Mouse (Mus musculus) liver, embryonic 11.5 days (tissue): Measurements from ENCODE around the gene Llph. TPM values are rescaled to one million over a fixed set of nuclear protein-coding genes. Genes with fewer than 3 reads are reported as not detected.
"Not testable (repeated sequence)": the region's sequence is repeated elsewhere in the genome, so short reads cannot be mapped to it uniquely, and the experiment has no call there.

Experiments
- ATAC-seq: fragments of 200-750 bp; cut with Nextera tagmentation; replicated peaks from 2 replicates; pipeline ENCODE4 v1.8.0; 2017; ENCODE audit warnings: moderate number of reproducible peaks, mild to moderate bottlenecking, moderate TSS enrichment, moderate library complexity; ENCODE audit not compliant: low FRiP score
- DNase-seq: peaks from one replicate; pipeline ENCODE4 v3.0.0-alpha.2; 2017; ENCODE audit warnings: low spot score
- H3K27ac ChIP-seq: fragments of 300-500 bp; sonication (generic); 2 replicates; pipeline ENCODE4 v1.5.1; 2014; ENCODE audit warnings: mild to moderate bottlenecking, low read depth, low read length, control low read depth
- H3K27me3 ChIP-seq: fragments of 300-500 bp; sonication (generic); replicated peaks from 2 replicates; pipeline ENCODE4 v1.6.1; 2014; ENCODE audit warnings: low read length, mixed read lengths; ENCODE audit not compliant: control insufficient read depth, insufficient read depth
- H3K36me3 ChIP-seq: fragments of 300-500 bp; sonication (generic); 2 replicates; pipeline ENCODE4 v1.6.1; 2014; ENCODE audit warnings: mild to moderate bottlenecking, low read length, moderate library complexity, mixed read lengths; ENCODE audit not compliant: control insufficient read depth, insufficient read depth
- H3K4me1 ChIP-seq: fragments of 300-500 bp; sonication (generic); replicated peaks from 2 replicates; pipeline ENCODE4 v1.6.1; 2014; ENCODE audit warnings: low read length, mixed read lengths; ENCODE audit not compliant: control insufficient read depth, insufficient read depth
- H3K4me2 ChIP-seq: fragments of 300-500 bp; sonication (generic); 2 replicates; pipeline ENCODE4 v1.6.1; 2014; ENCODE audit warnings: mild to moderate bottlenecking, control low read depth, moderate library complexity
- H3K4me3 ChIP-seq: fragments of 300-500 bp; sonication (generic); 2 replicates; pipeline ENCODE4 v1.5.1; 2014; ENCODE audit warnings: low read depth, low read length, control low read depth
- H3K9ac ChIP-seq: fragments of 300-500 bp; sonication (generic); 2 replicates; pipeline ENCODE4 v1.6.1; 2014; ENCODE audit warnings: low read depth, low read length, control low read depth
- H3K9me3 ChIP-seq: fragments of 300-500 bp; sonication (generic); 2 replicates; pipeline ENCODE4 v1.6.1; 2016; ENCODE audit warnings: low read length, inconsistent platforms, mixed read lengths; ENCODE audit not compliant: control insufficient read depth
- WGBS: fragments of 180-500 bp; shearing (Covaris S2); extraction: QIAGEN DNeasy Blood & Tissue Kit; methylation state at CpG from one replicate; pipeline ENCODE4 v1.1.7; 2014; 5-methylcytosine and 5-hydroxymethylcytosine counted together
- polyA plus RNA-seq: library from polyadenylated mRNA; unstranded; fragments of >200 nt; fragmentation: Nextera tagmentation; extraction: Ambion mirVana; gene quantifications from 2 replicates; pipeline ENCODE4 v1.2.1, GENCODE M21; 2014

Gene Llph
- polyA plus RNA-seq, 1 experiment from 2014 or later = 92.3 TPM

DNA sequence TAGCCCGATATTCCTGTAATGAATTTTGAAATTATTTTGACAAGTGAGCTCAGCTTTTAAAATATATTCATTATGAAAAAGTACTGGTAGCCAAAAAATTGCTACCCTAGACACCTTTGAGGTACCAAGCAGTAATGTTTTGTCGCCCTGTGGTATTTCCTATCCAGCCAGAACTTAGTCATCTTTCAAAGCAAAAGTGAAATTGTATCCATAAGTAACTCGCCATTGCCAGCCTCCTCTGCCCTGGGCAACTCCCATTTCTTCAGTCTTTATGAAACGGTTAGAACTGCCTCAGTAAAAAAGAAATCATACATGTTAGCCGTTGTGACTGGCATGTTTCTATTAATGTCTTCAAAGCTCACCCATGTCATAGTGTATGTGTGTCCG, 17.3 kb upstream of the Llph start:
- Histone ChIP-seq H3K4me2 (peak overlapping the region; percentile 74), H3K27ac (no peak overlapping the region), H3K4me1 (peaks cover 8% of the 10 kb centered on the region; the same call in 1 of the 2 replicates), H3K27me3 (no peaks in the 10 kb centered on the region), H3K9ac (peak overlapping the region; percentile 94), H3K9me3 (no peaks in the 10 kb centered on the region), H3K36me3 (no peaks in the 10 kb centered on the region), H3K4me3 (peak overlapping the region; percentile 91)
- ATAC-seq (no peak), DNase-seq (no peak)
- WGBS = 61% methylated on average over 6 of the region's 6 CpGs

DNA sequence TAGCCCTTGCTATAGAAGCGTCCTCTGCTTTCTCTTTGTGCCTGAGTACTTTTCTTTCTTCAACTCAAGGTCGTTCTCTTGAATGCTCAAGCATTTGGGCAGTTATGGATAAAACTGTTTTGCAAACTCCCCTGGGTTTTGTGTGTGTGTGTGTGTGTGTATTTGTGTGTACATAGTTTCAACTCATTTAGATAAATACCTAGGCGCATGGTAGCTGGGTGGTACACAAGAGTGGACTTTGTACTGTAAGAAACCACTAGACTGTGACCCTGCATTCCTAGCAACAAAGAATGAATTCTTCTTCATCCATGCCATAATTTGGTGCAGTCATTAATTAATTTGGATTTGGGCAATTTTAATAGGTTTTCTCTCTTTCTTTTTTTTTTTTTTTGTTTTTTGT, 16.8 kb upstream of the Llph start:
- DNase-seq (no peak), ATAC-seq (no peak)
- Histone ChIP-seq H3K9me3 (no peaks in the 10 kb centered on the region), H3K4me1 (peaks cover 8% of the 10 kb centered on the region; the same call in 1 of the 2 replicates), H3K4me3 (peak overlapping the region; percentile 91; the same call in 1 of the 2 replicates), H3K36me3 (no peaks in the 10 kb centered on the region), H3K27me3 (no peaks in the 10 kb centered on the region), H3K4me2 (peak overlapping the region; percentile 74), H3K9ac (no peak overlapping the region; the same call in 1 of the 2 replicates), H3K27ac (no peak overlapping the region)
- 82% methylated on average over 3 of the region's 3 CpGs for WGBS

- not testable (repeated sequence) for H3K4me2 ChIP-seq, H3K27ac ChIP-seq, H3K4me3 ChIP-seq, H3K9me3 ChIP-seq, H3K4me1 ChIP-seq, ATAC-seq, H3K9ac ChIP-seq, H3K36me3 ChIP-seq, H3K27me3 ChIP-seq, DNase-seq
- 83% methylated on average over 1 of the region's 1 CpGs for WGBS
Observed at GRCm38 (mm10) chr10:120217099-120217498, 9.8 kb upstream of the Llph start.

DNA sequence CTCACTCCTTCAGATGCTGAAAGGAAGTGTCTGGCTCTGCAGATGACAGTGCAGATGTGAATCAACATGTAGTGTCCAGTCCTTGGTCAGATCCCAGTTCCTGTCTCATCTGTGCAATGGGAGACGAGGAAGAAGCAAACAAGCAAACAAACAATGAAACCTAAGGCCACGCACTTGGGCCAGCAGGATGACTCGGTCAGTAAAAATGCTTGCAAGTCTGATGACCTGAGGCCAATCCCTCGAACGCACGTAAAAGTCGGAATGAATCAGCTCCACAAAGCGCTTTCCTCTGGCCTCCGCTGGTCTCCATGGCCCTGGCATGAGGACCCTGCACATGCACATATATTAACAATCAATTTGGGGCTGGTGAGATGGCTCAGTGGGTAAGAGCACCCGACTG, 7.9 kb upstream of the Llph start:
- Histone ChIP-seq H3K9ac (no peak overlapping the region), H3K4me2 (no peak overlapping the region), H3K27me3 (no peaks in the 10 kb centered on the region), H3K36me3 (peaks cover 10% of the 10 kb centered on the region; the same call in 1 of the 2 replicates), H3K4me1 (no peaks in the 10 kb centered on the region), H3K27ac (no peak overlapping the region), H3K4me3 (no peak overlapping the region), H3K9me3 (no peaks in the 10 kb centered on the region)
- DNase-seq (no peak), ATAC-seq (no peak)
- WGBS = 93% methylated on average over 10 of the region's 10 CpGs

DNA sequence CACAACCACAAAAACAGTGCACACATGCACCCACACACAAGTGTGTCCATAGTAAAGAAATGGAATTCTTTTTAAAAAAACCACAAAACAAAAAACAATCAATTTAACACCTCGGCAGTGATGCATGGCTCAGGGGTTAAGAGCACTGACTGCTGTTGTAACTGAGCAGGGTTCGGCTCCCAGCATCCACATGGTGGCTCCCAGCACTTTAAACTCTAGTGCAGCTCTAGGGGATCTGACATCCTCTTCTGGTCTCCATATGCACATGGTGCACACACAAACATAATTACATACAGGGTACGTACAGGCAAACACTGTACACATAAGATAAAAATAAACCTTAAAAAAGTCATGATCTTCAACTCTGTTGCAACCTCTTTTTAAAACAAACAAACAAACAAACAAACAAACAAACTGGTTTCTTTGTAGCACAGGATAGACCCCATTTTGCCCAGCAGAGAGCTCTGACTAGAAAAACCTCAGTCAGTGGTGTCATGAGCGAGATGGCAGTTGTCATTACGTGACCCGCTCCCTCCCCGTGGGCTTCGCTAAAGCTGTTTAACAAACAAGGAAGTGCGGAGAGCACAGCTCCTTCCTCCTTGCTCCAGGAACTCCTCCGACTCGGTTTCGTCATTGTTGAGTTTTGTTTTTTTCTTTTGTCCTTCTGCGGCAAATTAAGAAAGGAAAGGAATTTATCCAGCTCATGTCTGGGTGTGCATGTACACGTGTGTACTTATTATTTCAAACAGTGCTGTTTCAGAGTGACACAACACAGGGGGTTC, 7.1 kb upstream of the Llph start:
- Histone ChIP-seq H3K9ac (no peak overlapping the region), H3K36me3 (peaks cover 10% of the 10 kb centered on the region; the same call in 1 of the 2 replicates), H3K27ac (no peak overlapping the region), H3K9me3 (no peaks in the 10 kb centered on the region), H3K4me2 (no peak overlapping the region), H3K4me1 (no peaks in the 10 kb centered on the region), H3K27me3 (no peaks in the 10 kb centered on the region), H3K4me3 (no peak overlapping the region)
- DNase-seq (no peak), ATAC-seq (no peak)
- WGBS = 62% methylated on average over 14 of the region's 14 CpGs

GRCm38 (mm10) chr10:120220776-120221175, 6.1 kb upstream of the Llph start:
- Histone ChIP-seq H3K27ac (no peak overlapping the region), H3K9me3 (no peaks in the 10 kb centered on the region), H3K27me3 (no peaks in the 10 kb centered on the region), H3K9ac (no peak overlapping the region), H3K36me3 (peaks cover 9% of the 10 kb centered on the region; the same call in 1 of the 2 replicates), H3K4me3 (no peak overlapping the region), H3K4me2 (no peak overlapping the region), H3K4me1 (no peaks in the 10 kb centered on the region)
- DNase-seq (no peak), ATAC-seq (no peak)
- WGBS = 85% methylated on average over 7 of the region's 7 CpGs

DNA sequence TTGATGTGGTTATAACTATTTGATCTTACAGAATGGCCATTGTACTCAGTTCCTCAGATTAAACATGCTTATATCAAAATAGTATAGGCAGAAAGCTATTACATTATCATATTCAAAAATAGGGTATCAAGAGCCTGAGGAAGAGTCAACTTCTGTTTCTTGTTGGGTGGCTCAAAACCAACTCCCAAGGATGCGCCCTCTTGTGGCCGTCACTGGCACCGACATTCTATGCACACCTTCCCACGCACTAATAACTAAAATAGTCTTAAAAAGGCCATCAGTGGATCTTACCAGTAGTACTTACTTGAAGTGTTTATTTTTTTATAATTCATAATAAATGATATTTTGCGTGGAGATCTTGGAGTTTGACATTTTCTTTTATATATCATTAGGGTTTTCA, 4.8 kb downstream of the Llph start:
- Histone ChIP-seq H3K36me3 (peaks cover 15% of the 10 kb centered on the region), H3K4me2 (no peak overlapping the region), H3K9ac (no peak overlapping the region), H3K4me1 (peaks cover 6% of the 10 kb centered on the region; the same call in 1 of the 2 replicates), H3K9me3 (no peaks in the 10 kb centered on the region), H3K27ac (no peak overlapping the region), H3K27me3 (no peaks in the 10 kb centered on the region), H3K4me3 (no peak overlapping the region)
- ATAC-seq (no peak), DNase-seq (peak; percentile 51)
- WGBS = 31% methylated on average over 5 of the region's 5 CpGs

GRCm38 (mm10) chr10:120233655-120234367, 6.9 kb downstream of the Llph start:
- Histone ChIP-seq H3K27ac (no peak overlapping the region), H3K27me3 (no peaks in the 10 kb centered on the region), H3K4me2 (peak overlapping the region; percentile 56), H3K9ac (0 out of 2 replicates have a peak overlapping the region, but pooled peaks have one; percentile 37), H3K4me1 (no peaks in the 10 kb centered on the region; the same call in 1 of the 2 replicates), H3K4me3 (peak overlapping the region; percentile 6; the same call in 1 of the 2 replicates), H3K36me3 (peaks cover 11% of the 10 kb centered on the region), H3K9me3 (no peaks in the 10 kb centered on the region)
- DNase-seq = peak; percentile 50
- ATAC-seq = peak; percentile 57
- 26% methylated on average over 18 of the region's 18 CpGs for WGBS
